Mouse (Mus musculus): Measurements from ENCODE around the gene Chrd.

- TF ChIP-seq CTCF (IDR thresholded peaks at IDR 0.05; ENCODE audit: low read depth, low read length) (no peak), GATA1 (IDR thresholded peaks at IDR 0.05; ENCODE audit: borderline replicate concordance, low read length) (no peak), POLR2AphosphoS5 (IDR thresholded peaks at IDR 0.05; ENCODE audit: insufficient replicate concordance, low read depth, low read length) (no peak)
Measured at GRCm38 (mm10) chr16:20715976-20716840, 16.7 kb upstream of the Chrd start.

Measured in G1E (cell line).